In genomic region chr9:106821050-106821617, GRCm38 (mm10) we compare ENCODE assay signal across 8 mouse cellular contexts. TPM values are rescaled to one million over a fixed set of nuclear protein-coding genes. Genes with fewer than 3 reads are reported as not detected.
DNase-seq lines count a peak whose midpoint lies in the region; ATAC-seq and TF ChIP-seq lines count a peak whose summit lies in the region.

No protein-coding gene starts in this region.

- H3K27me3 ChIP-seq in C2C12 (ENCODE audit: control insufficient read depth, insufficient read depth, insufficient read length) = no peaks in the 10 kb centered on the region
- H3K27me3 ChIP-seq in embryonic facial prominence, embryonic 11.5 days (ENCODE audit: control insufficient read depth, insufficient read depth, low read length) = no peaks in the 10 kb centered on the region
- H3K27me3 ChIP-seq in hindbrain, postnatal 0 days (ENCODE audit: insufficient read depth, low read length) = no peaks in the 10 kb centered on the region
- H3K27me3 ChIP-seq in midbrain, embryonic 10.5 days (ENCODE audit: low read depth, poor library complexity, severe bottlenecking) = no peaks in the 10 kb centered on the region

- no peak overlapping the region for H3K27ac ChIP-seq in embryonic facial prominence, embryonic 11.5 days (replicated peaks; ENCODE audit: low read depth, low read length)
- H3K27ac ChIP-seq in hindbrain, postnatal 0 days = no peak overlapping the region
- peak overlapping the region; percentile 98 for H3K27ac ChIP-seq in midbrain, embryonic 10.5 days (replicated peaks)

- ATAC-seq in embryonic facial prominence, embryonic 11.5 days (replicated peaks; ENCODE audit: insufficient number of reproducible peaks, low FRiP score, low TSS enrichment, low read depth) = no peak
- ATAC-seq in hindbrain, postnatal 0 days = no peak

- no peaks in the 10 kb centered on the region for H3K9me3 ChIP-seq in embryonic facial prominence, embryonic 11.5 days (replicated peaks; ENCODE audit: control insufficient read depth, low read length)
- H3K9me3 ChIP-seq in hindbrain, postnatal 0 days (ENCODE audit: low read length) = no peaks in the 10 kb centered on the region
- no peaks in the 10 kb centered on the region for H3K9me3 ChIP-seq in midbrain, embryonic 10.5 days (replicated peaks)

- H3K9ac ChIP-seq in embryonic facial prominence, embryonic 11.5 days (replicated peaks; ENCODE audit: low read length) = peak overlapping the region; percentile 50; the same call in 1 of the 2 replicates
- peak overlapping the region; percentile 28; the same call in 1 of the 2 replicates for H3K9ac ChIP-seq in hindbrain, postnatal 0 days (replicated peaks; ENCODE audit: low read length)

- no peaks in the 10 kb centered on the region for H3K36me3 ChIP-seq in C2C12 (ENCODE audit: control insufficient read depth, insufficient read depth)
- H3K36me3 ChIP-seq in embryonic facial prominence, embryonic 11.5 days (replicated peaks; ENCODE audit: control insufficient read depth, insufficient read depth, low read depth, low read length) = no peaks in the 10 kb centered on the region
- no peaks in the 10 kb centered on the region for H3K36me3 ChIP-seq in hindbrain, postnatal 0 days (ENCODE audit: insufficient read depth, low read length)
- peaks cover 15% of the 10 kb centered on the region; the same call in 1 of the 2 replicates for H3K36me3 ChIP-seq in midbrain, embryonic 10.5 days

- no peaks in the 10 kb centered on the region for H3K4me1 ChIP-seq in embryonic facial prominence, embryonic 11.5 days (ENCODE audit: control insufficient read depth, insufficient read depth, low read length)
- H3K4me1 ChIP-seq in hindbrain, postnatal 0 days (ENCODE audit: insufficient read depth, low read length) = 0 out of 2 replicates have a peak, but pooled peaks cover 2% of the 10 kb centered on the region
- H3K4me1 ChIP-seq in midbrain, embryonic 10.5 days = peaks cover 6% of the 10 kb centered on the region

- TF ChIP-seq CTCF in C2C12 (IDR thresholded peaks at IDR 0.05; ENCODE audit: control insufficient read depth, insufficient read depth, insufficient read length) = no peak
- no peak for TF ChIP-seq CTCF in hindbrain, postnatal 0 days (IDR thresholded peaks at IDR 0.05; ENCODE audit: low read depth)

- H3K4me2 ChIP-seq in embryonic facial prominence, embryonic 11.5 days (ENCODE audit: low read depth, low read length) = no peak overlapping the region; the same call in 1 of the 2 replicates
- H3K4me2 ChIP-seq in hindbrain, postnatal 0 days (ENCODE audit: low read depth, low read length) = peak overlapping the region; percentile 63

- WGBS in embryonic facial prominence, embryonic 11.5 days = 58% methylated on average over 15 of the region's 15 CpGs
- WGBS in hindbrain, postnatal 0 days = 44% methylated on average over 15 of the region's 15 CpGs
- 55% methylated on average over 15 of the region's 15 CpGs for WGBS in midbrain, embryonic 10.5 days

- peaks cover 40% of the 10 kb centered on the region for H3K79me2 ChIP-seq in C2C12 (ENCODE audit: control insufficient read depth, insufficient read depth)

- H3K79me3 ChIP-seq in C2C12 (ENCODE audit: low read depth) = peaks cover 24% of the 10 kb centered on the region

- peak; percentile 4 for DNase-seq in embryo, embryonic 10 days (ENCODE audit: low spot score)
- DNase-seq in embryo, embryonic 10.5 days (ENCODE audit: low spot score) = no peak
- no peak for DNase-seq in embryonic facial prominence, embryonic 11.5 days (ENCODE audit: low spot score)
- no peak for DNase-seq in hindbrain, postnatal 0 days (ENCODE audit: low spot score)
- no peak for DNase-seq in midbrain, embryonic 10.5 days (ENCODE audit: low spot score)
- no peak for DNase-seq in right cerebral cortex, adult 18-20 months
- DNase-seq in gastrocnemius, postnatal 14 days = no peak

- intact Hi-C loops in gastrocnemius, postnatal 14 days (cut with DNase I; ENCODE audit: low total_unique reads) = loop anchor here (10.0 kb wide), 1 partner anchor 64 kb away; the partner anchor contains the start of gene Rbm15b

- H3ac ChIP-seq in C2C12 (ENCODE audit: control insufficient read depth, insufficient read length, low read depth) = peak overlapping the region; percentile 33

- H3K4me3 ChIP-seq in C2C12 (ENCODE audit: insufficient read depth, poor library complexity, severe bottlenecking) = peak overlapping the region; percentile 80
- peak overlapping the region; percentile 73 for H3K4me3 ChIP-seq in embryonic facial prominence, embryonic 11.5 days (ENCODE audit: low read depth, low read length)
- peak overlapping the region; percentile 89 for H3K4me3 ChIP-seq in hindbrain, postnatal 0 days (ENCODE audit: low read length)
- H3K4me3 ChIP-seq in midbrain, embryonic 10.5 days = peak overlapping the region; percentile 98

TF ChIP-seq in C2C12, 6 proteins besides CTCF, POLR2A, EP300 and RAD21:
- TF ChIP-seq CEBPB (IDR thresholded peaks at IDR 0.05; ENCODE audit: low read depth) (no peak), MYOG (IDR thresholded peaks at IDR 0.05; ENCODE audit: control insufficient read depth, extremely low read depth, insufficient read length) (no peak), FOSL1 (IDR thresholded peaks at IDR 0.05; ENCODE audit: insufficient read depth, low read length, poor library complexity, severe bottlenecking) (no peak), USF1 (IDR thresholded peaks at IDR 0.05; ENCODE audit: low read depth) (no peak), MAX (IDR thresholded peaks at IDR 0.05) (no peak), MYOD1 (IDR thresholded peaks at IDR 0.05; ENCODE audit: control insufficient read depth, insufficient read length, low read depth) (no peak)
TF ChIP-seq in C2C12: peak in this region for 0.

RNA-seq across cellular contexts. Expression of gene Dcaf1, which starts 0.5 kb away (rescaled TPM):
- polyA plus RNA-seq in C2C12 (2012; fragmentation: generic; extraction: Trizol) = 17.1 TPM
- 25.9 and 27.9 TPM in 2 replicates for polyA plus RNA-seq in embryonic facial prominence, embryonic 11.5 days (2014; fragmentation: Nextera tagmentation; extraction: Ambion mirVana)
- total RNA-seq in hindbrain, postnatal 0 days (2014; rRNA removed) = 18.0 and 18.3 TPM in 2 replicates
- 7.1 and 7.4 TPM in 2 replicates for polyA plus RNA-seq in hindbrain, postnatal 0 days (2015; fragmentation: Nextera tagmentation; extraction: Ambion mirVana)
- 33.6 and 35.7 TPM in 2 replicates for polyA plus RNA-seq in midbrain, embryonic 10.5 days (2016; fragmentation: Nextera tagmentation; extraction: Ambion mirVana)
- total RNA-seq in gastrocnemius, postnatal 14 days (2021) = 10 to 100 TPM; 11.2 to 12.2 TPM

RNA-seq across cellular contexts. Expression of gene Rad54l2, which starts 32.1 kb away (rescaled TPM):
- 8.0 TPM for polyA plus RNA-seq in C2C12 (2012; fragmentation: generic; extraction: Trizol)
- 5.2 and 5.8 TPM in 2 replicates for polyA plus RNA-seq in embryonic facial prominence, embryonic 11.5 days (2014; fragmentation: Nextera tagmentation; extraction: Ambion mirVana)
- 20.3 and 32.1 TPM in 2 replicates for total RNA-seq in hindbrain, postnatal 0 days (2014; rRNA removed)
- 4.6 and 5.4 TPM in 2 replicates for polyA plus RNA-seq in hindbrain, postnatal 0 days (2015; fragmentation: Nextera tagmentation; extraction: Ambion mirVana)
- 8.0 and 9.0 TPM in 2 replicates for polyA plus RNA-seq in midbrain, embryonic 10.5 days (2016; fragmentation: Nextera tagmentation; extraction: Ambion mirVana)
- total RNA-seq in gastrocnemius, postnatal 14 days (2021) = 1 to 10 TPM; 6.6 to 7.1 TPM
